Mouse (Mus musculus) telencephalon, adult 2 months (tissue): Measurements from ENCODE around the gene Cdk5rap1.
"Not testable (repeated sequence)": the region's sequence is repeated elsewhere in the genome, so short reads cannot be mapped to it uniquely, and the experiment has no call there.

Source experiments
- DNase-seq: peaks from one replicate; pipeline ENCODE4 v3.0.0-alpha.2; 2011; ENCODE audit warnings: low read depth, low spot score

Cdk5rap1 gene

GRCm38 (mm10) chr2:154374807-154375601 is 2.2 kb upstream of the Cdk5rap1 start:
- peak; percentile 40 for DNase-seq

GRCm38 (mm10) chr2:154373961-154374632 is 1.3 kb upstream of the Cdk5rap1 start:
- no peak for DNase-seq

GRCm38 (mm10) chr2:154372151-154372829 is 520 bp downstream of the Cdk5rap1 start:
- DNase-seq: peak; percentile 80

GRCm38 (mm10) chr2:154367510-154367909 is 5.3 kb downstream of the Cdk5rap1 start:
- peak; percentile 69 for DNase-seq

GRCm38 (mm10) chr2:154354000-154354425 is 18.8 kb downstream of the Cdk5rap1 start:
- not testable (repeated sequence) for DNase-seq

- no peak for DNase-seq
Measured at GRCm38 (mm10) chr2:154348152-154348551, 24.7 kb downstream of the Cdk5rap1 start.

GRCm38 (mm10) chr2:154339356-154339755 is 33.5 kb downstream of the Cdk5rap1 start:
- DNase-seq: no peak

- no peak for DNase-seq
Measured at GRCm38 (mm10) chr2:154338161-154338560, 34.6 kb downstream of the Cdk5rap1 start.

- DNase-seq: no peak
Measured at GRCm38 (mm10) chr2:154335572-154335971, 37.2 kb downstream of the Cdk5rap1 start.

- DNase-seq: no peak
Measured at GRCm38 (mm10) chr2:154326852-154327251, 46.0 kb downstream of the Cdk5rap1 start.

- DNase-seq: not testable (repeated sequence)
Measured at GRCm38 (mm10) chr2:154313771-154314170, 59.0 kb downstream of the Cdk5rap1 start.

GRCm38 (mm10) chr2:154306927-154307326 is 65.9 kb downstream of the Cdk5rap1 start, which contains the start of gene Bpifb9b:
Gene Bpifb9b (plus strand): TSS chr2:154307227.
- not testable (repeated sequence) for DNase-seq

GRCm38 (mm10) chr2:154304604-154305003 is 68.2 kb downstream of the Cdk5rap1 start:
- DNase-seq: not testable (repeated sequence)

- no peak for DNase-seq
Measured at GRCm38 (mm10) chr2:154301763-154302162, 71.0 kb downstream of the Cdk5rap1 start.

GRCm38 (mm10) chr2:154300496-154300895 is 72.3 kb downstream of the Cdk5rap1 start:
- peak; percentile 6 for DNase-seq

GRCm38 (mm10) chr2:154294746-154295145 is 78.1 kb downstream of the Cdk5rap1 start:
- not testable (repeated sequence) for DNase-seq

GRCm38 (mm10) chr2:154292833-154293232 is 80.0 kb downstream of the Cdk5rap1 start:
- no peak for DNase-seq

GRCm38 (mm10) chr2:154291866-154292265 is 80.9 kb downstream of the Cdk5rap1 start:
- not testable (repeated sequence) for DNase-seq
